9 mouse cellular contexts compared by ENCODE assay signal in the genomic region with DNA sequence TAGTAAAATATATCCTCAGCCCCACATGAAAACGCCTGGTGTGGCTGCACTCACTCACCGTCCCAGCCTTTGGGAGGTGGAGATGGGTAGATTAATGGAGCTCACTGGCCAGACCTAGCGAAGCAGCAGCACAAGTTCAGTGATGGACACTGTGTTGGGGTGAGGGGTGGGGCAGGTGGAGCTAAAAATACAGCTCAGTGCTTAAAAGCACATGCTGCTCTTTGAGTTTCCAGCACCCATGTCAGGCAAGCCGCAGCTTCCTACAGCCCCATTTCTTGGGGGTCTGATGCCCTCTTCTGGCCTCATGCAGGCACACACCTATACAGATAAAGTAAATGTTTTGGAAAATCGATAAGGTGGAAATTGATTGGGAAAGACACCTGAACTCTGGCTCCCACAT.
DNase-seq lines count a peak whose midpoint lies in the region; ATAC-seq and TF ChIP-seq lines count a peak whose summit lies in the region.
"Had no signal": no experiment of that assay in that cellular context is flagged by ENCODE, and none has a peak within 500 bp of the region (broad histone marks: within the 10 kb centered on the region; RNA-seq: fewer than 3 reads in every experiment).

No protein-coding gene starts in this region.

- H3K36me3 ChIP-seq in liver, adult 2 months (ENCODE audit: control insufficient read depth, insufficient read depth, low read length) = 0 out of 2 replicates have a peak, but pooled peaks cover 2% of the 10 kb centered on the region
- H3K36me3 ChIP-seq in neural tube, embryonic 14.5 days (ENCODE audit: control insufficient read depth, insufficient read depth, low read length) = no peaks in the 10 kb centered on the region

- H3K4me2 ChIP-seq in neural tube, embryonic 14.5 days (ENCODE audit: low read depth, low read length) = no peak overlapping the region
- H3K4me2 ChIP-seq: limb, embryonic 13.5 days had no signal

- no peaks in the 10 kb centered on the region for H3K9me3 ChIP-seq in neural tube, embryonic 14.5 days (ENCODE audit: control insufficient read depth, low read length)
- H3K9me3 ChIP-seq: limb, embryonic 13.5 days had no signal

- H3K4me3 ChIP-seq in cerebellum, adult 2 months (replicated peaks; ENCODE audit: insufficient read depth, low read depth, low read length) = no peak overlapping the region
- H3K4me3 ChIP-seq in liver, adult 2 months (ENCODE audit: insufficient read depth, low read depth, low read length) = no peak overlapping the region
- no peak overlapping the region for H3K4me3 ChIP-seq in neural tube, embryonic 14.5 days (ENCODE audit: low read depth, low read length)
- H3K4me3 ChIP-seq: limb, embryonic 13.5 days had no signal

- ATAC-seq in neural tube, embryonic 14.5 days (ENCODE audit: low read depth) = peak; percentile 62; the same call in 1 of the 2 replicates

- intact Hi-C loops in heart, postnatal 10 days (cut with DNase I) = loop anchor here (2.0 kb wide), 1 partner anchor 207 kb away; no protein-coding TSS in a partner anchor

- no peak overlapping the region for H3K27ac ChIP-seq in cerebellum, adult 2 months (ENCODE audit: insufficient read depth, low read length)
- no peak overlapping the region for H3K27ac ChIP-seq in liver, adult 2 months (replicated peaks; ENCODE audit: insufficient read depth, low read depth, low read length)
- H3K27ac ChIP-seq in neural tube, embryonic 14.5 days (ENCODE audit: low read depth, low read length) = 0 out of 2 replicates have a peak overlapping the region, but pooled peaks have one; percentile 29
- H3K27ac ChIP-seq: limb, embryonic 13.5 days had no signal

- no peaks in the 10 kb centered on the region for H3K79me2 ChIP-seq in liver, adult 2 months (ENCODE audit: control insufficient read depth, insufficient read depth, low read length)

- no peak for TF ChIP-seq POLR2A in cerebellum, adult 2 months (IDR thresholded peaks at IDR 0.05; ENCODE audit: borderline replicate concordance, insufficient read depth, low read length)
- no peak for TF ChIP-seq POLR2A in liver, adult 2 months (IDR thresholded peaks at IDR 0.05; ENCODE audit: extremely low read depth, insufficient read depth, low read length)

- DNase-seq in cerebellum, adult 2 months = no peak
- DNase-seq in cerebellum, postnatal 36 days = no peak
- peak; percentile 37 for DNase-seq in brain, adult 2 months (ENCODE audit: low read depth, low spot score)
- DNase-seq in heart, postnatal 10 days = peak; percentile 30 to 38
- peak; percentile 57 for DNase-seq in liver, adult 2 months (ENCODE audit: extremely low read depth, low read depth, low spot score)
- no peak for DNase-seq in right cerebral cortex, postnatal 4 days
- DNase-seq in spleen, adult 12 weeks (ENCODE audit: low spot score) = no peak

- WGBS in cerebellum, adult 2 months = 69% methylated on average over 5 of the region's 5 CpGs
- WGBS in liver, adult 2 months = 59% methylated on average over 5 of the region's 5 CpGs
- WGBS in neural tube, embryonic 14.5 days = 38% methylated on average over 5 of the region's 5 CpGs

- no peaks in the 10 kb centered on the region for H3K27me3 ChIP-seq in cerebellum, adult 2 months (ENCODE audit: control insufficient read depth, insufficient read depth, low read length)
- H3K27me3 ChIP-seq in liver, adult 2 months (ENCODE audit: control insufficient read depth, insufficient read depth, low read length) = no peaks in the 10 kb centered on the region
- no peaks in the 10 kb centered on the region for H3K27me3 ChIP-seq in neural tube, embryonic 14.5 days (ENCODE audit: control insufficient read depth, insufficient read depth, low read length)
- H3K27me3 ChIP-seq: limb, embryonic 13.5 days had no signal

- peak; percentile 33; the same call in 1 of the 2 replicates for TF ChIP-seq CTCF in cerebellum, adult 2 months (IDR thresholded peaks at IDR 0.05; ENCODE audit: borderline replicate concordance, insufficient read depth, low read depth, low read length)
- TF ChIP-seq CTCF in liver, adult 2 months (IDR thresholded peaks at IDR 0.05; ENCODE audit: low read depth, low read length) = peak; percentile 79

- peaks cover 2% of the 10 kb centered on the region; the same call in 1 of the 2 replicates for H3K4me1 ChIP-seq in cerebellum, adult 2 months (ENCODE audit: control insufficient read depth, insufficient read depth, low read length)
- no peaks in the 10 kb centered on the region for H3K4me1 ChIP-seq in liver, adult 2 months (ENCODE audit: control insufficient read depth, insufficient read depth, low read length)
- no peaks in the 10 kb centered on the region for H3K4me1 ChIP-seq in neural tube, embryonic 14.5 days (ENCODE audit: control insufficient read depth, insufficient read depth, low read length)

- no peak overlapping the region for H3K9ac ChIP-seq in liver, adult 2 months (ENCODE audit: low read depth, low read length)
- no peak overlapping the region for H3K9ac ChIP-seq in neural tube, embryonic 14.5 days (replicated peaks; ENCODE audit: low read depth, low read length)
- H3K9ac ChIP-seq: limb, embryonic 13.5 days had no signal

Comparison
In these comparisons a context has a peak if more than half of its experiments do, and no peak if none do; other contexts are left out.
1. DNase-seq: peak in brain, adult 2 months (single experiment), heart, postnatal 10 days (2 of 2) and liver, adult 2 months (single experiment); none in cerebellum, adult 2 months (0 of 2), cerebellum, postnatal 36 days (0 of 2), right cerebral cortex, postnatal 4 days (single experiment) and spleen, adult 12 weeks (single experiment).